Mouse (Mus musculus): ENCODE measurements at regions not wholly inside any gene's neighbourhood (a gene's known extent, or its start where the extent isn't known, plus 50 kb on each side); places are given as distances from the start of the nearest gene placed in this dataset.

DNA sequence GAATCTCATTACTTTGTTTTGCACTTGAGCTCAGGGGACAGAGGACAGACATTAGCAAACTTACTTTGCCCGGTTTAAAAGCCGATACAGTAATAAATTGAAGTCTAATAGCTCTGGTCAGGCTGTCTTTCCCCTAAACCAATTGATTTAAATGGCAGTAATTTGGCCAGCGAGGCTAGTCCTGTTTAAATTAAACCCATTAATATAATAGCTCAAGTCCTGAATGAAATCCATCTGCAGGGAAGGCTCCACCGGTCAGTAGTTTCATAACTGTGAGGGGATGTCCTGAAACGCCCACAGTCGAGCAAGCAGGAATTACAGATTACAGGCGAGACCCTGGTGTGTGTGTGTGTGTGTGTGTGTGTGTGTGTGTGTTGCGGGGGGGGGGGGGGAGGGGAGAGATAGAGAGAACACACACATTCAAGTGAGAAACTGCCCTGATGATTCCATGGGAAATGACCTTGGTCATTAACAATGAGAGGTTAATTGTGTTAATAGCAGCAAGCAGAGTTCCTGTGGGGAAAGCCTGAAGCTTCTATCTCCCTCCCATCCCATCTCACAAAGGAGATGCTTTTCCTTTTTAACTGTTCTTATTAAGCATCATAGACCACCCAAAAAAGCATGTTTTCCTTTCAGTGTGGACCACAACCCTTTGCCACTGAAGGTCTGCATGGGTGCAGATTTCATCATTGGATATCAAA, 294.0 kb upstream of the Tle4 start:
- no peak for DNase-seq (ENCODE audit: low spot score in 2 of 2)

DNA sequence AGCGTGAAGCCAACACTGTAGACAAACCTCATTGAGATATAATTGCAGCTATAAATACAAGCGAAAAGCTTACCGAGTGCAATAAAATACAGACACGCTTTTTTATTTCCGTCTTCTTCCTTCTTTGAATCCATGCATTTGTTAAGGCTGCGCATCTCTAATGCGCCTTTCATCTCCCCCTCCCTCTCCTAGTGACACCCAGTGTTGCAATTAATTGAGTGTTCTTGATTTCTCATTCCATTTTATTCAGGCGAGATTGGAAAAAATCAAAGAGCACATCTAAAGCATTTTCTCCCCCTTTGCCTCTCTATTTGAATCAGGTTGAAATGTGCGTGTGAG, 293.2 kb upstream of the Tle4 start:
- no peak for DNase-seq (ENCODE audit: low spot score in 2 of 2)

DNA sequence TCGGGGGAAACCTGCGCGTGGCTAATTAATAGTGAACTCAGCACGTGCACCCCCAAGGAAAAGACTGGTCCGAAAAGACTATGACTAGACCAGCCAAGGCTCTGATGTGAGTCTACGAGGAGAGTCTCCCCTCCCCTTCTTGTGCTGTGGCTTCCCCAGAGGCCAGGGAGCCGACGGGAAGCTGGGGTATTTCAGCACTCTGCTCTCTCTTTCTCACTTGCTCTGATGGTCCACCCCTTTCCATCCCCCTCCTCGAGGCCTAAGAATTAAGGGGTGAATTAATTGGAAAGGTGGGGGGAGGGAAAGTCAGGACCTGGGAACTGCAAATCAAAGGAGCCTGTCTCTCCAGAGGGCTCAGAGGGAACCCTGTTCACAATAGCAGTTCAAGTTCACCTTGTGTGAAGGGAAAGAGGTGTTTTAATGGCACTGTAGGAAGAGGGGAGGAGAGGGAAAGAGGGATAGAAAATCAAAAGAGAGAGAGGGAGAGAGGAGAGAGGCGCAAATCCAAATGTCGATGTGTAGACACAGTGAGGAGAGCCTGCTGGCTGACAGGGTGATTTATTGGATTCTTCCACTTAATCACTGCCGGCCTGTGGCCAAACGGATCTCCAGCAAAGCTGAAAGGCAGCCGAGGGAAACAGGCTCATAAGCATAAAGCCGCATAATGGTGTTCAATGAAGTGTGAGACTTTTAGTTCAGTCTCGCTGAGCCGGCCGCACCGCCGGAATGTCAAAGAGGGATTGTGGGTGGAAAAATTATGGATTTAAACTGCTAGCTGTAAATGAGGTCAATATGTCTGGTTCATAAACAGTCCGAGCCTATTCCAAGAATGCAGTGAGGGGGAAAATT, 292.6 kb upstream of the Tle4 start:
- peak; percentile 47 to 50 for DNase-seq (ENCODE audit: low spot score in 2 of 2)

DNA sequence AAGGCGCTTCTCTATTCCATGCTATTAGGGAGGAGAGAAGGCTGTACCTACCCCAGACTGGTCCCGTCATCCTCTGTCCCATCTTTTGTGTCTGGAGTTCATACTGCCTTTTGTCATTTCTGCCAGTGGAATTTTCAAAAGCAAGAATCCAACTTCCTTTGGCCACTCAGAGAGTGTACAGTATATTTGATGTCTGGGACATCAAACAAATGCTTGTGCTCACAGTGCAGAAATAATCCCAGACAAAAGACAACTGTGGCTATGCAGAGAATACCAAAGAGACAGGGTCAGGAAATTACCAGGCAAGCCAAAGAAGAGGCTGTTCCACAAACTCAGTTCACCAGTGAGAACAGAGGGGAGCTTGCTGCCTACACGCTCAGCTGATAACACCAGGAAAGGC, 291.9 kb upstream of the Tle4 start:
- DNase-seq (ENCODE audit: low spot score in 2 of 2): no peak

DNA sequence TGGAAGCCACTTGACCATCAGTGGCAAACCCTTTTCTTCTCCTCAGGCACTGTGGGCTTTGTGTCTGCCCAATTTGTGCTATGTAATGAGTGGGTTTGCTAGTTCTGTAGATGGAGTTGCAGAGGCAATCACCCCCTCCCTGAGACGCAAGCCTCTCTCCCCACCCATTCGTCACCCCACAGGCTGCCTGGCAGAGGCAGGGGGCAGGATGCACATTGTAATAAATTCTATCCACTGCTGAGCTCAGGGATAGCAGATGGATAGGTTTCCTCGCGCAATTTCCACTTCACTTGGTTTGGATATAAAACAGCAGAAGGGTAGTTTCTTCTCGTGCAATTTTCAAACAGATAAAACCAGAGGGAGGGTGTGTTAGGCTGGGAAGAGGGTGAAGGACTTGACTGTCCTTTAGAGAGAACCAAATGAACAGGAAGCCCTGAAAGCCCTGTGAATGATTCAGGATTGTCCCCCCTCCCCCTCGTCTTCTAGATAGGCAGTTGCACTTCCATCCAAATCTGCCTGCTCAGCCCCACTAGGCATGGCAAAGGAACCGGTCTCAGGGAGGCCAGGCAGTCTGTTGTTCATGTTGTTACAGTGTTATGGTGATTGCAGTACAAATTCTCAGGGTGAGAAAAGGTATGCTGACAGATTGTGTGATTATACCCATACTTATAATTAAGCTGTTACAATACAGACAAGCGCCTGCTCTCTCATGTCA, 286.0 kb upstream of the Tle4 start:
- DNase-seq (ENCODE audit: low spot score in 2 of 2): no peak

DNA sequence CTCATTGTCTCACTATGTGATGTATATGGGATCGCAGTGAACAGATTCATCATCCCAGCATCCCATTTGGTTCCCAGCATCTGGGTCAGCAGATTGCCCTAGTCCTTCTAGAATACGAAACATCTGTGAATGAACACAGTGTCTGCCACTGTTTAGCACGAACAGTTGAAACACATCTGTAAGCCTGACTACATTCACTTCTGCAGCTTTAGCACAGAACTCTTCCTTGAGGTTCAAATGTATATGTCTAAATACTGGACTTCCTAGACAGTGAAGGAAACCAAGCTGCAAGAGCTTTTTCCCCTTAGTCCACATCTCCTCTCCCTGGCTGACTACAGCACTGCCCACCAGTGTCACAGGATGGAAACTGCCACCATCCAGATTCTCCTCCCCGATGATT, 283.0 kb upstream of the Tle4 start:
- no peak for DNase-seq (ENCODE audit: low spot score in 2 of 2)

DNA sequence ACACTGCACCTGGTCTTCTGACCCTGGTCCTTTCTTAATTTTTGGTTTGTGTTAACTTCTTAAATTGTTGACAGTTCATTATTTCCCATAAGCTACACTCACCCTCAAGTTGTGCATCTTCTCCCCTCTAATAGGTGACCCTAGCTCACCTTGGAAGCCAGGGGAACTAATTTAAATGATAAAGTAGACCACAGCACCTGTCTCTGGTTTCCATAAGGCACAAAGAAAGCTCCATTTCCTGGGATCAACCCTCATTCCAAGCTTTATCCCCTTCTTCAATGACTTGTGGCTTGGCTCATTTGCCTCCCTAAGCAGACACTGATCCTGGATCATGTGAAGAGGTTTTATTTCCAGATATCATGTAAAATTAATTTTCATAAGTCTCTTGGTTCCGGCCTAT, 276.1 kb upstream of the Tle4 start:
- DNase-seq (ENCODE audit: low spot score in 2 of 2): no peak

DNA sequence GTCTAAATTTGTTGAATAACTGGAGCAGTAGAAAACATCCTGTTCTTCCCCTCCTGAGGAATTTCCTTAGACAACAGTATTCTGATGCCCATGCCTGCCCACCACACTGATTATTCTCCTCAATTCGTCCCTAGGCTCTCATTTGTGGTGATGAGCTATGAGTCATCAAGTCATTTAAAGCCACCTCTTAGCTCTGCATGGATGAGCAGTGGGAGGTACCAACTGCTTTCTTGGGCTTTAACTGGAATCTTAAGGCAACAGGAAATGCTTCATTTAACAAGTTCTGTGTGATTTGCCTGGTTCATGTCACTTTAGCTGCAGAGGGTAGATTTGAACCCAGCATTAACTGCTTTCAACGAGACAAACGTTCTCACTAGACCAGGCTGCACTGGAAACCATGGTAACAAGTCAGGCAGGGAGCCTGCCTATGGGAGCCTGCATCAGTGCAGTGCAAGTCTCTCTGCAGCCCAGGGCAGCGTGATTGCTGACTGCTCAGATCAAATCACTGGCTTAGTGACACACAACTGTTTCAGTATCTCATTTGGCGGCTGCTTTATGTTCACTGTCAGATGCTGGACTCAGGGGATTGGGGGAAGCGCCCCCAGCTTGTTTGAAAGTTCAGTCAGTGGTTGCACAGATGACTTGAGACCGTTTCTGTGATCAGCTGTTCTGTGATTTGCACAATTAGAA, 273.5 kb upstream of the Tle4 start:
- DNase-seq (ENCODE audit: low spot score in 2 of 2): peak; percentile 3 to 10

DNA sequence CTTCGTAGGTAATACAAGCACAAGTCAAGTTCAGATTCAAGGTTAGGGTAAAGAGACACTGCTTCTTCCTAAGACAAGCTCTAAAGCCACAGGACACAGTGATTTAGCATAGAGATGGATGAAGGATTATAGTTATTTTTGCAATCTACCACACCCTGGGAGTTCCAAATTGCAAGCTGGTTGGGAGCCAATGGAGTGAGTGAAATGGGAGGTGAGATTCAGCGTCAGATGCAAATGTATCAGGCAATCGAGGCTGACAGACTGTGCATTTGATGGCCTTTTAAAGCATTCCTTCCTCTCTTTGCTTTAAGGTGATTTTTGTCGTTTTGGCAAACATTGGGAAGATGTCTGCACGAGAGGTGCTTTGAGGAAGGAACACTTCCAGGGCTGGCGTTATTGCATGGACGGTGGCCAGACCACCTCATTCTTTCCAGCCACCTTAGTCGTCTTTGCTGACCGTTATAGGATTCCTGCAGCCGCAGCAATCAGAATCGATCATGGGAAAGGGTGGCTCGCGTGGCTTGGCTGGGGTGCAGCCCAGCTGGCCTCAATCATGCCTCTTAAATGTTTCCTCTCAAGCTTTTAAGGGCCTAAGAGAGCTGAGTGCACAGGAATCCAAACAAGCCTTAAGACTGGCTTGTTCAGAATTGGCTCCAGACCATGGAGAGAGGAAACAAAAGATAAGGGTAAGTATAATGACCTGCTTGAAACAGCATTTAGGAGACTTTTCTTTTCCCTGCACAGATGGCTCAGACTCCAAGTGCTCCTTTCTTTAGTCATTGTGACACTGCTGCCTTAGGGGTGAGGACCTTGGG, 265.0 kb upstream of the Tle4 start:
- no peak for DNase-seq (ENCODE audit: low spot score in 2 of 2)

DNA sequence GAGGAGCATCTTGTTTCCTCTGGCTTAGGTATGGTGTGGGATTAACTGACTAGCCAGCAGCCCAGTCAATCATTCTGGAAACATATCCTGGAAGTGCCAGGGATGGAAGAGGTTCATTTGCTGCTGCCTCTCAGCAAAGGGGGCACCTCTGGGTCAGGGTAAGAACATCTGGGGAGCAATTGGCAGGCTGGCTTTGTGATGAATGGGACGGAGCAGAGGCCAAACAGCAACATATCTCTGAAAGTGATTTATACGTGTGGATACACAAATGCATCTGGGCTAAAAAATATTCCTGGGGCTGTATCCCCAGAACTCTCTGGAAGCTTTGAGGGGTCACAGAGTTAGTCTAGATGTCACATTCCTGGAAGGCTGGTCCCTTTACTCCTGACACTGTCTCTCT, 257.2 kb upstream of the Tle4 start:
- no peak for DNase-seq (ENCODE audit: low spot score in 2 of 2)

DNA sequence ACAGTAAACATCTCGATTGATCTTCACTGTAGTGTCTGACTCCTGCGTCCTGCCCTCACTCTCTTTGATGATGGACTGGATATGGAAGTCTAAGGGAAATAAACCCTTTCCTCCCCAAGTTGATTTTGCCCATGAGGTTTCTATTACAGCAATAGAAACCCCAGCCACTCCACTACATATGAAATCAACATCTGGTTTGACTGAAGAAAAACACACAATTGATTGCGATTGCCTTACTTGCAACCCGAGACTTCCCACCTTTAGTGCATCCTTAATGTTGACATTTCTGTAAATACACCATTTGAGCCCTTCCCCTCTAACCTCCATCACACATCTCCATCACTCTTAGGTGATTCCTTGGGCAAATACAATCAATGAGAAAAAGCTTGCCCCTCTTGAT, 255.6 kb upstream of the Tle4 start:
- no peak for DNase-seq (ENCODE audit: low spot score in 2 of 2)

DNA sequence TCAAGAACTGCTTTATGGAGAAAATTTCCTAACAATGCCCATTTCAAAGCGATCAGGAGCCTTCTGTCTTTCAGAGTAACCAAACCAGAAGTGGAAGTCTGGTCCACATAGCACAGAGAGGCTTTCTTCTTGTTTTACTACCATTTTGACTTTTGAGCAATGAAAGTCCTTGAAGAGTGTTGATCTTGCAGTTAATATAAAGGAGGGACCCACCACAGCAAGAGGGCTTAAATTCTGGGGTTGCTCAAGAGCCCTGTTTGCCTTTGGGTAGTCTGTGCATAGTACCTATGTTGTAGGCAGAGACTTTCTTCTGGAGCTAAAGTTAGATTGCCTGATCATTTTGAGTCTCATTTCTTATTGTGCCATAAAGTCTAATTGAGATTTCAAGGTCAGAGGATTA, 251.7 kb upstream of the Tle4 start:
- DNase-seq (ENCODE audit: low spot score in 2 of 2): no peak

DNA sequence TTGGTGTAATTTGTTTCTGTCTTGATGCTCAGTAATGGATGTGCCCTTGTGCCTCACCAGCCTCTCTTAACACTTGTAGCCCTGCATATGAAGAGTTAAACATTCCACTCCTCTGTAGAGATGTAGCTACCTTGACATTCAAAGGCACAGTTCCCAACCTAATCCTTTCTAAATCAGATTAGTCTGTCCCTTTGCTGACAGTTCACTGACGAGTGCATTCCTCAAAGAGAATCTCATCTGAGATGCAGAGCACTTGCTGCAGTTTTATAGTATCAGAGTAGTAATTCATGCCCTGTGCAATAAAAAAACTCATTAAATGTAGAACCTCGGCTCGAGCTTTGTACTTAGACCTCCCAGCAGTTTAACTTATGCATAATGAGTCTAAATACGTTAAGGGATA, 249.3 kb upstream of the Tle4 start:
- no peak for DNase-seq (ENCODE audit: low spot score in 2 of 2)

DNA sequence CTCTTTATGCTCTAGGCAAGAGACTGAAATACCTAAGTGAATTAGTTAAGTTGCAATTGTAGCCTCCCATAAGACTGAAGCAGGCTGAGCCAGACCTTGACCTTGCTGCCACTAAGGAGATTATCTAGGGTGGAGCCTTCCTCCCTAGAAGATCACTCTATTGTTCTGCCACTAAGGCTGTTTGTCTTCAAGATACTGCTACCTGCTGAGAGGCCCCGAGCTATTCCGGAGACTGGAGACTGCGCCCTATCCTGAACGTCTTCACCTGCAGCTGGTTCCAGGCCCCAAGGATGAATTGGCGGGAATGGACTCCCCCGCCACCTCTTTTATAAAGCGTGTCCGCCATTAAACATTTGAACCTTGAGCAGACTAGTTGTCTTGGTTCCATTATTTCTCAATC, 237.8 kb upstream of the Tle4 start:
- no peak for DNase-seq (ENCODE audit: low spot score in 2 of 2)

DNA sequence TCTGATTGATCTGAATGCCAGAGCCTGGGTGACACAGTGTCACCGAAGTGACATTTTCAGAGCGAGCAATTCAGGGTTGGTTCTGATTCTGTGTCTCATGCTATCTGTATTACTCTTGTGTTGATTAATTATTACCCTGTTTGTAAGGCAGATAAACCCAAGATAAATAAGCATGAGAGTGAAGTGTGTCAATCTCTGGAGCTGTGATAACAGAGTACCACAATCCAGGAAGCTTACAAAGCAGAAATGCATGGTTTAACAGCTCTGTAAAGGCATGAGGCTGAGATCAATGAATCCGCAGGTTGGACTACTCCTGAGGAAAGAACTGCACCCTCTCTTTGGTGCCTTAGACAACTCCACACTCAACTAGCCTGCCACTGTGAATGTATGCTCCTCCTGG, 218.5 kb upstream of the Tle4 start:
- no peak for DNase-seq (ENCODE audit: low spot score in 2 of 2)

DNA sequence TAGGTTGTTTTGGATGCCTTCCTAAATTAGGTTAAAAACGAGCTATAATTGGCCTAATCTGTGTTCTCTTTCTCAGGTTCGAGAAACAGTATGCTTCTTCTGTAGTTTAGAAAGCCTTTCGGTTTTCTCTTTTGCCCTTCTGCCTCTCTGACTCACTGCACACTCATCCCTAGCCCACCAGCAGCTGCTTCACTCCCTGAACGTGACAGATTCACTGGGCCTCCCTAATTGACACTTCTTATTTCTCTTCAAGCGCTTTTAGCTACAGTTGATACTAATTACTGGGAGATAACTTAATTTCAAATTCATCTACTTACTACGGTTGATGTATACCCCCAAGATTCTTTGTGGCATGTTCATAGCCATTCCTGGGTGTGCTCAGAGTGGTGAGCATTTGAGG, 208.9 kb upstream of the Tle4 start:
- DNase-seq (ENCODE audit: low spot score in 2 of 2): no peak

DNA sequence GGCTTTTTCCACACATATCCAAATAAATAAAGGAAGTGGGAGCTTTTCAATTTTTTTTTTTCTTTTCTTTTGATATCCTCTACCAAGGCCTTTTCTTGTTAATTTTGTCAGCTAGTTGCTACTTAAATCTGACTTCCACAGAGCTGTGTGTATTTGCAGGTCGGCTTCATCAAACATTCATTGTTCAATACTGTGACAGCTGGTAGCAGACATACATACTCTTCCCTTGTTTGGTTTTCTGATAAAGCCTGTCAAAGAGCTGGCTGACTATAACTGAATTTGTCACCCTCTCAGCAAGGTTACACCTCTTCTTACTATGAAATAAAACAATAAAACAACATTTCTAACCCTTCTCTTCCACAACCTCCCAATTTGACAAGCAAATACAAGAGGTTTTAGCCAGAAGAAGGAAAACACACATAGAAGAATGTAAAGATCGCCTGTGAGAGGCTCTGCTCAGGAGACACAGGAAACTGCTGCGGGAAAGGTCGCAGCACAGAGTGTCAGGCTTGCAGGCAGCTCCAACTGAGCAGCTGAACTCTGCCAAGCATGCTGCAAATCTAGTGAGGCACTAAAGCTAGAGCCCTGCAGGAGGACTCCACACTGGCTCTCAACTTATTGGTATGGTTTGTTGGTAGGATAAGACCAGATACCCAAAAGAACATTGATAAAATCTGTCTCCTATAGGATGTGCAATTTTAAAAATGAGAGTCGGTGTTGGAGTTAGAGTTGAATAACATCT, 205.2 kb upstream of the Tle4 start:
- DNase-seq (ENCODE audit: low spot score in 2 of 2): no peak

DNA sequence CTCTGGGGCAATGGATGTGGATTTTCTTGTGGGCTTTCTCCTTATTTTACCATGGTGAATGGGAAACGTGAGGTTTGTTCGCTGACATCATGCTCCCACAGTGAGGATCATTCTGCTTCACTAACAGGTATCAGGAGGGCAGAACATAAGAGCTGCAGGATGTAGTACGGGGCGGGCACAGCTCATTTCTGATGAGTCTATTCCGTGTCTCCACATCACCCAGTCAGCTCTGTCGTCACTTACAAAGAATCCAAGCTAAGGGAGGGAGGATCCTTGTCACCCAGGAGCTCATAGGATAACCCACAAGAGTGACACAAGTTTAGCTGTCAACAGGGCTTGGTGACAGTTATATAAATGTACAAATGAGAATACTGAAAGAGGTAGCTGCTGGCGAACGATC, 203.8 kb upstream of the Tle4 start:
- no peak for DNase-seq (ENCODE audit: low spot score in 2 of 2)

DNA sequence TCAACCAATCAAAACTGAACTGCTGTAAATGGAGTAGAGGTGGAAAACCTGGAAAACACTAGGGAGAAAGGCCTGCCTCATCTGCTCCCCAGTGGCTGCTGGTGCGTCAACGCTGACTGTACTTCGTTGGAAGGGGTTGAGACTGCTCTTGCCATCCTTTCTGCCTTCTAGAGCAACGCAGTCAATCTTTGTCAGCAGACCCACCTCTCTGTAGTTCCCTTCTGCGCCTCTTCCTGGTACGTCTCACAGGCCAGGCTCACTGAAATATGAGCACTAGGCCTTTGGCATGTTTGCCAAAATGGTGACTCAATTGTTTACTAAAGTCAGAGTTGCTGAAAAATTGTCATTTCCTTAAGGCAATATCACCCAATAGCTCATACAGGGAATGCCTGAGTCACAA, 201.2 kb upstream of the Tle4 start:
- no peak for DNase-seq (ENCODE audit: low spot score in 2 of 2)

DNA sequence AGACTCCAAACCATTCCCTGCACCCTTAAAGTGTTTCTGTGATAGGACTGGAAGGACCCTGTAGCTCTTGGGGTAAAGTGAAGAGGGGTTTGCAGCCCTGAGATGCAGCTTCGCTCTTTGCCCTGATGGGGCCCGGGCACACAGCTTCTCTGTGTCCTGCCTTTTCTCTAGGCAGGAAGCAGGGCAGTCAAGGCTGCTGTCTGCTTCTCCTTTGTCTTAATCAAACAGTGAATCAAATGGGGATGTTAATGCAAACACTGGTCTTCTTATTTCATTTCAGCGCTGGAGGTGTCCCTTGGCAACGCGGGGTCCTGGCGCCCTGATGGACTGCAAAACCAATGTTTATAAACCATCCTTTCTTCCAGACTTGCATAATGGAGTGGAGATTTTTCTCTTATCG, 200.6 kb upstream of the Tle4 start:
- DNase-seq (ENCODE audit: low spot score in 2 of 2): no peak

DNA sequence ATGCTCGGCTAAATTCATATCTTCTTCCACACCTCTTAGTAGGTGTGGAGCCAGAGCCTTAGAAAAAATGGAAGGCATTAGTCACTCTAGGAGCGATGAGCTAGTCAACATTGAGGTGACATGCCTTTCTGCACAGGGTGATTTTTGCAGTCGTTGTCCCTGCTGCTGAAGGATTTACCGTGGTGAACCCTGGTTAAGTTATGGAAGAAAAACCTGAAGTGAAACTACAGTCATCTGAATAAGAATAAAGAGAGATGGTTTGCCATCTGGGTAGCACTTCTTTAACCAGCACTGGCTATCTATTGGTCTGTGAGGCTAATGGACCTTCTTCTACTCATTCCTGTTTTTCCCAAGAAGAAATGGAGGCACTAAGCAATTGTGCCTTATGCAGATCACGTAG, 198.1 kb upstream of the Tle4 start:
- DNase-seq (ENCODE audit: low spot score in 2 of 2): no peak

Data from layer of hippocampus, adult 8-10 months (tissue).